Mouse (Mus musculus) cerebellum, adult 8-10 months (tissue): ENCODE measurements at regions not wholly inside any gene's neighbourhood (a gene's known extent, or its start where the extent isn't known, plus 50 kb on each side); places are given as distances from the start of the nearest gene placed in this dataset.

Source experiments
- DNase-seq: peaks from one replicate; pipeline ENCODE4 v3.0.0; 2022

- DNase-seq: no peak
These were observed 95.6 kb upstream of the Chd2 start for GRCm38 (mm10) chr7:73637101-73637809.

GRCm38 (mm10) chr7:73635422-73635821 lies 93.8 kb upstream of the Chd2 start:
- DNase-seq: no peak

GRCm38 (mm10) chr7:73630790-73631189 lies 89.2 kb upstream of the Chd2 start:
- DNase-seq: no peak

GRCm38 (mm10) chr7:73629182-73629581 lies 87.6 kb upstream of the Chd2 start:
- DNase-seq: no peak

GRCm38 (mm10) chr7:73628071-73628470 lies 86.4 kb upstream of the Chd2 start:
- peak; percentile 73 for DNase-seq

GRCm38 (mm10) chr7:73626291-73626690 lies 84.7 kb upstream of the Chd2 start:
- no peak for DNase-seq

GRCm38 (mm10) chr7:73625651-73626050 lies 84.0 kb upstream of the Chd2 start:
- DNase-seq: no peak

- DNase-seq: no peak
These were observed 83.4 kb upstream of the Chd2 start for GRCm38 (mm10) chr7:73624992-73625391.

GRCm38 (mm10) chr7:73624093-73624600 lies 82.5 kb upstream of the Chd2 start:
- DNase-seq: no peak

- DNase-seq: no peak
These were observed 80.8 kb upstream of the Chd2 start for GRCm38 (mm10) chr7:73622468-73622867.

- no peak for DNase-seq
These were observed 78.7 kb upstream of the Chd2 start for GRCm38 (mm10) chr7:73620341-73620740.

GRCm38 (mm10) chr7:73618758-73619416 lies 77.3 kb upstream of the Chd2 start:
- no peak for DNase-seq

- peak; percentile 100 for DNase-seq
These were observed 76.5 kb upstream of the Chd2 start for GRCm38 (mm10) chr7:73617910-73618757.

- peak; percentile 63 for DNase-seq
These were observed 75.6 kb upstream of the Chd2 start for GRCm38 (mm10) chr7:73616971-73617906.

- DNase-seq: no peak
These were observed 74.4 kb upstream of the Chd2 start for GRCm38 (mm10) chr7:73616015-73616414.

- DNase-seq: no peak
These were observed 73.4 kb upstream of the Chd2 start for GRCm38 (mm10) chr7:73614840-73615555.

GRCm38 (mm10) chr7:73614341-73614740 lies 72.7 kb upstream of the Chd2 start:
- DNase-seq: no peak

GRCm38 (mm10) chr7:73612752-73613092 lies 71.1 kb upstream of the Chd2 start:
- DNase-seq: no peak

- DNase-seq: no peak
These were observed 70.5 kb upstream of the Chd2 start for GRCm38 (mm10) chr7:73611866-73612751.

- DNase-seq: no peak
These were observed 67.2 kb upstream of the Chd2 start for GRCm38 (mm10) chr7:73608804-73609275.
